Mouse (Mus musculus): Measurements from ENCODE around the gene Krtap5-3.
A peak's percentile ranks its signal among the peaks of the same experiment; 100 is the strongest.
"Not testable (repeated sequence)": the region's sequence is repeated elsewhere in the genome, so short reads cannot be mapped to it uniquely, and the experiment has no call there.

Gene Krtap5-3

DNA sequence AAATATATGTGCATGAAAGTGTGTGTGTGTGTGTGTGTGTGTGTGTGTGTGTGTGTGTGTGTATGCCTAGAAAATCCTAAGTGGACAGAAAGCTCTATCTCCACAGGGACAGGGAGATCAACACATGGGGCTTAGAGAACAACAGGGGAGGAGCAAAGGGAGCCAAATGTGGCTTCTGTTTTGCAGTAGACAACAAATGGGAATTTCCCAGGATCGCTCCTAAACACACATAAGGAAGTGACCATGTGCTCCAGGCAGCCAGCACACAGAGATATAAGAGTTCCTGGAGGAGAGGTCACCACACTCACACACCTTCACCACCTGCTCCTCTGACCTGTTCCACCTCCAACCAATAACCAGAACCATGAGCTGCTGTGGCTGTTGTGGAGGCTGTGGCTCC, at the start of gene Krtap5-3:
Gene Krtap5-3 (plus strand): TSS at position 301 of the 400 bp plus-strand sequence.
- Histone ChIP-seq H3K27me3 (ENCODE audit: insufficient read depth, low read length) (peaks cover 15% of the 10 kb centered on the region), H3K4me3 (replicated peaks; ENCODE audit: low read length) (no peak within 1 kb of the TSS), H3K9me3 (ENCODE audit: low read length) (peaks cover 3% of the 10 kb centered on the region; the same call in 1 of the 2 replicates), H3K36me3 (ENCODE audit: insufficient read depth, low read length) (no peaks in the 10 kb centered on the region), H3K4me1 (replicated peaks; ENCODE audit: low read depth, low read length) (no peaks in the 10 kb centered on the region)
- TF ChIP-seq NANOG (IDR thresholded peaks at IDR 0.05; ENCODE audit: borderline replicate concordance, low read length): no peak
- no peak for TF ChIP-seq CTCF (conservative IDR thresholded peaks at IDR 0.05; ENCODE audit: low read length)
- TF ChIP-seq POU5F1 (IDR thresholded peaks at IDR 0.05; ENCODE audit: borderline replicate concordance, low read length): no peak

- H3K4me1 ChIP-seq (replicated peaks; ENCODE audit: low read depth, low read length): no peaks in the 10 kb centered on the region
- H3K36me3 ChIP-seq (ENCODE audit: insufficient read depth, low read length): no peaks in the 10 kb centered on the region
- H3K4me3 ChIP-seq (replicated peaks; ENCODE audit: low read length): no peak overlapping the region
- TF ChIP-seq POU5F1 (IDR thresholded peaks at IDR 0.05; ENCODE audit: borderline replicate concordance, low read length) (no peak), NANOG (IDR thresholded peaks at IDR 0.05; ENCODE audit: borderline replicate concordance, low read length) (no peak), CTCF (conservative IDR thresholded peaks at IDR 0.05; ENCODE audit: low read length) (no peak)
- 0 out of 2 replicates have a peak, but pooled peaks cover 5% of the 10 kb centered on the region for H3K27me3 ChIP-seq (ENCODE audit: insufficient read depth, low read length)
- H3K9me3 ChIP-seq (ENCODE audit: low read length): no peaks in the 10 kb centered on the region
Observed at GRCm38 (mm10) chr7:142152191-142152590, 49.0 kb upstream of the Krtap5-3 start.

DNA sequence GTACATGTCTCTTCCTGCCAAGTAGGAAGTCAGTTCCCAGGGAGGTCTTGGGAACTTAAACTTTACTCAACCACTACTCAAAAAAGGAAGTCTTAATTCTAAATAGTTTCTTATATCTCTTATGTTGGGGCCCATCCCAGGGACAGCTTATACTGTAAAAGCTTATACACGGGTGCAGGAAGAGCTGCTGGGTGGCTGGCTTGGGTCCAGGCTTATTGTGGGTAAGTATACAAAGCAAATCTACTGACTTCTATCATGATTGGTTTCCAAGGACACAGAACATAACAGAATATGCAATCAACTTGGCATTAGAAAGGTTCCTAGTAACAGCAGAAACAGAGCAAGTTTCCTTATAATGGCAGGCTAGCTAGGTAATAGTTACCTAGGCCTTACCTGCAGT, 45.9 kb upstream of the Krtap5-3 start:
- Histone ChIP-seq H3K36me3 (ENCODE audit: insufficient read depth, low read length) (no peaks in the 10 kb centered on the region), H3K4me3 (replicated peaks; ENCODE audit: low read length) (no peak overlapping the region), H3K9me3 (ENCODE audit: low read length) (no peaks in the 10 kb centered on the region), H3K27me3 (ENCODE audit: insufficient read depth, low read length) (0 out of 2 replicates have a peak, but pooled peaks cover 5% of the 10 kb centered on the region), H3K4me1 (replicated peaks; ENCODE audit: low read depth, low read length) (no peaks in the 10 kb centered on the region)
- TF ChIP-seq NANOG (IDR thresholded peaks at IDR 0.05; ENCODE audit: borderline replicate concordance, low read length) (no peak), POU5F1 (IDR thresholded peaks at IDR 0.05; ENCODE audit: borderline replicate concordance, low read length) (no peak), CTCF (conservative IDR thresholded peaks at IDR 0.05; ENCODE audit: low read length) (no peak)

- H3K36me3 ChIP-seq (ENCODE audit: insufficient read depth, low read length); H3K27me3 ChIP-seq (ENCODE audit: insufficient read depth, low read length); H3K9me3 ChIP-seq (ENCODE audit: low read length); H3K4me1 ChIP-seq (replicated peaks; ENCODE audit: low read depth, low read length); H3K4me3 ChIP-seq (replicated peaks; ENCODE audit: low read length): not testable (repeated sequence)
Observed at GRCm38 (mm10) chr7:142157013-142157412, 44.2 kb upstream of the Krtap5-3 start, which contains the start of gene Gm29735. Gm29735 (minus strand) TSS chr7:142157113.

DNA sequence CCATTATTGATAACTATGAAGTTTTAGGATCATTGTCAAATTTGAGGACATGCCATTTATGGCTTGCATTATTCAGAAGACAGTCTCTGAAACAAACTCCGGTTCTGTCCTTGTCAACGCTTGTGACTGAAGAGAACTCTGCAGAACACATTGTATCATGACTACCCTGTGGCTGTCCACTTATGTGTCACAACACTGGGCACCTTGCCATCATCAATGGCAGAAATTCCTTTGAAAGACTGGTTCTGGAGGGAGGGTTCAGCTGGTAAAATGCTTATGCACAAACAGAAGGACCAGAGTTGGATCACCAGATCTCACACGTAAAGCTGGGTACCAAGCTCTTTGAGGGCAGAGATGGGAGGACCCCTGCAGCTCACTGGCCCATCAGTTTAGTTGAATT, 41.8 kb upstream of the Krtap5-3 start:
- TF ChIP-seq NANOG (IDR thresholded peaks at IDR 0.05; ENCODE audit: borderline replicate concordance, low read length): no peak
- TF ChIP-seq POU5F1 (IDR thresholded peaks at IDR 0.05; ENCODE audit: borderline replicate concordance, low read length): no peak
- TF ChIP-seq CTCF (conservative IDR thresholded peaks at IDR 0.05; ENCODE audit: low read length): no peak
- H3K9me3 ChIP-seq (ENCODE audit: low read length): no peaks in the 10 kb centered on the region
- H3K4me1 ChIP-seq (replicated peaks; ENCODE audit: low read depth, low read length): no peaks in the 10 kb centered on the region
- no peaks in the 10 kb centered on the region for H3K27me3 ChIP-seq (ENCODE audit: insufficient read depth, low read length)
- H3K4me3 ChIP-seq (replicated peaks; ENCODE audit: low read length): no peak overlapping the region
- no peaks in the 10 kb centered on the region for H3K36me3 ChIP-seq (ENCODE audit: insufficient read depth, low read length)

GRCm38 (mm10) chr7:142165639-142166038, 35.5 kb upstream of the Krtap5-3 start, which contains the start of gene Gm4553:
Gm4553 (minus strand) TSS chr7:142165739.
- not testable (repeated sequence) for H3K9me3 ChIP-seq (ENCODE audit: low read length); H3K27me3 ChIP-seq (ENCODE audit: insufficient read depth, low read length); H3K4me1 ChIP-seq (replicated peaks; ENCODE audit: low read depth, low read length); H3K4me3 ChIP-seq (replicated peaks; ENCODE audit: low read length); H3K36me3 ChIP-seq (ENCODE audit: insufficient read depth, low read length)

DNA sequence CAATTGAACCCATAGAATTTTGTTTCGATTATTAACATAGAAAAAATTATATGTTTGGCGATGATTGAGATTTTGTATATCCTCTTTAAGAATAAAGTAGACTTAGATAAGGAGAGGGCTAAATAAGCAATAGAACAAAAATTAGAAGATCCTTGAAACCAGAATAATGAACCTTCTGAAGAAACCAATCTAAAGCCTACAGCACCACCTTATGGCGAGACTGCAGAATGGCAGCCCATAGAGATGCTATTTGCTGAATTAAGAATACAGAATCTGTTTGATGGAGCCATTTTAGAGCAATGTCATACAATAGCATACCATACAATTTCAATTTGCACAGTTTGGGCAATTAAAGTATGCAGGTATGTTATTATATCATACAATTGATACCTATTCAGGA, 31.3 kb upstream of the Krtap5-3 start:
- peaks cover 4% of the 10 kb centered on the region; the same call in 1 of the 2 replicates for H3K27me3 ChIP-seq (ENCODE audit: insufficient read depth, low read length)
- no peaks in the 10 kb centered on the region for H3K36me3 ChIP-seq (ENCODE audit: insufficient read depth, low read length)
- H3K4me3 ChIP-seq (replicated peaks; ENCODE audit: low read length): no peak overlapping the region
- no peaks in the 10 kb centered on the region for H3K9me3 ChIP-seq (ENCODE audit: low read length)
- TF ChIP-seq CTCF (conservative IDR thresholded peaks at IDR 0.05; ENCODE audit: low read length) (peak; percentile 90), POU5F1 (IDR thresholded peaks at IDR 0.05; ENCODE audit: borderline replicate concordance, low read length) (no peak), NANOG (IDR thresholded peaks at IDR 0.05; ENCODE audit: borderline replicate concordance, low read length) (no peak)
- H3K4me1 ChIP-seq (replicated peaks; ENCODE audit: low read depth, low read length): no peaks in the 10 kb centered on the region; the same call in 1 of the 2 replicates

DNA sequence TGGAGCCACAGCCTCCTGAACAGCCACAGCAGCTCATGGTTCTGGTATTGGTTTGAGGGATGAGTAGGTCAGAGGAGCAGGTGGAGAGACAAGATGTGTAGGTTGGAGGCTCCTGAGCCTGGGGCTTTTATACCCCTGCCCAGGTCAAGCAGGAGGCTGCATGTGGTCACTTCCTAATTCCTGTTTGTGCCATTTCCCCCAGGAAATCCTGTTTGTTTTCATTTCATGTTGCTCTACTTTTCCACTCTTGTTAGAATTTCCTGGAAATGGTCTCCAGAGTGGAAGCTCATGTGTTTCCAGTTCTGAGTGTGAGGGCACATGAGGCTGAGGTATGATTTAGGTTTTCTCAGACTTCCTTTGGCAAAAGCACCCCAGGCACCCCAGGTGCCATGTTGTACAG, 25.3 kb upstream of the Krtap5-3 start, which contains the start of gene Krtap5-2:
Gene Krtap5-2 (minus strand): TSS at position 101 of the 400 bp plus-strand sequence.
- not testable (repeated sequence) for H3K4me1 ChIP-seq (replicated peaks; ENCODE audit: low read depth, low read length); H3K36me3 ChIP-seq (ENCODE audit: insufficient read depth, low read length); H3K27me3 ChIP-seq (ENCODE audit: insufficient read depth, low read length); H3K4me3 ChIP-seq (replicated peaks; ENCODE audit: low read length)
- H3K9me3 ChIP-seq (ENCODE audit: low read length): peaks cover 19% of the 10 kb centered on the region

DNA sequence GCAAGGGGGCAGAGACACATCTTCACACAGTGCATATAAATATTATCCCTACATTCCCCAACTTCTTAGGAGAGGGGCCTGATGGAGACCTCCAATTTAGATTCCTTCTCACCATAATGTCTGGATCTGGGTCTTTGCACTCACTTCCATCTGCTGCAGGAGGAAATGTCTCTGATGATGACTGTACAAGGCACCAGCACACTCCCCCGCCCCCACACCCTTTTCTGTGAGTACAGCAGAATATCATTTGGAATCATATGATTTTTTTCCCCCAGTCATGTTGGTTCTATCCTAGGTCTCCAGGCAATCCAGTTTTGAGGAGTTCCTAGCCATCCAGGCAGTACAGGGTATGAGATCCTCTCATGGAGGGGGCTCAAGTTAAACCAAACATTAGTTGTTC, 22.5 kb upstream of the Krtap5-3 start:
- TF ChIP-seq NANOG (IDR thresholded peaks at IDR 0.05; ENCODE audit: borderline replicate concordance, low read length) (no peak), CTCF (conservative IDR thresholded peaks at IDR 0.05; ENCODE audit: low read length) (no peak), POU5F1 (IDR thresholded peaks at IDR 0.05; ENCODE audit: borderline replicate concordance, low read length) (no peak)
- H3K4me1 ChIP-seq (replicated peaks; ENCODE audit: low read depth, low read length): no peaks in the 10 kb centered on the region
- H3K4me3 ChIP-seq (replicated peaks; ENCODE audit: low read length): no peak overlapping the region
- peaks cover 19% of the 10 kb centered on the region for H3K9me3 ChIP-seq (ENCODE audit: low read length)
- H3K36me3 ChIP-seq (ENCODE audit: insufficient read depth, low read length): no peaks in the 10 kb centered on the region
- 0 out of 2 replicates have a peak, but pooled peaks cover 2% of the 10 kb centered on the region for H3K27me3 ChIP-seq (ENCODE audit: insufficient read depth, low read length)

Measured in E14TG2a.4 (cell line).